15 mouse cellular contexts compared by ENCODE assay signal in the genomic region with DNA sequence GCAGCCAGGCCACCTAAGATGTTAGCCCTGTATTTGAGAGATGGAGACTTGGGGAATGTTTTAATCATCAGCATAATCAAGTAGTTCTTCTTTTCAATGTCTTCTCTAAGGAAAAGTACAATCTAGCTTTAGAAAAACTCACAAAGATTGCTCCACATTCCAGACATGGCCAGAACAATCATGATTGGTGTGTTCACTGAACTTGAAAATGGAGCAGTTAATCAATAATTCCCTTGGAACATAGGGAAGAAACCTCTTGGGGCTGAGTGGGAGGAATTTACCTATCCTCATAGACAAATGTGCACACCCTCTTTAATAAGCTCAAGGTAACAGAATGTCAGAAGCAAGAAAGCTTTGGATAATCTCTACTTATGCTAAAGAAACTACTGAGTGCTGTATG.
"Had no signal": no experiment of that assay in that cellular context is flagged by ENCODE, and none has a peak within 500 bp of the region (broad histone marks: within the 10 kb centered on the region; RNA-seq: fewer than 3 reads in every experiment).

No protein-coding gene starts in this region.

- H3K4me2 ChIP-seq: neural tube, embryonic 15.5 days; stomach, embryonic 15.5 days had no signal

- H3K36me3 ChIP-seq: neural tube, embryonic 15.5 days; stomach, embryonic 15.5 days had no signal

- H3K27me3 ChIP-seq: neural tube, embryonic 15.5 days; stomach, embryonic 15.5 days had no signal

- H3K27ac ChIP-seq: neural tube, embryonic 15.5 days; stomach, embryonic 15.5 days; stomach, postnatal 0 days had no signal

- H3K4me3 ChIP-seq: neural tube, embryonic 15.5 days; stomach, embryonic 15.5 days had no signal

- H3K9me3 ChIP-seq: neural tube, embryonic 15.5 days; stomach, embryonic 15.5 days had no signal

- DNase-seq: retina, postnatal 1 day; right cerebral cortex, adult 18-20 months; right cerebral cortex, postnatal 14 days; right cerebral cortex, postnatal 25 days; right cerebral cortex, postnatal 4 days; spleen, adult 18-20 months; thymus, adult 18-20 months; thymus, adult 2 months; thymus, postnatal 14 days; thymus, postnatal 25 days; thymus, postnatal 36 days; thymus, postnatal 4 days had no signal

- H3K9ac ChIP-seq: neural tube, embryonic 15.5 days; stomach, embryonic 15.5 days had no signal

- H3K4me1 ChIP-seq: neural tube, embryonic 15.5 days; stomach, embryonic 15.5 days had no signal
